Mouse (Mus musculus): ENCODE results near the gene Ccdc126. TPM values are rescaled to one million over a fixed set of nuclear protein-coding genes. Genes with fewer than 3 reads are reported as not detected.

The Ccdc126 gene
- total and polyA plus RNA-seq, 3 experiments, result 2.3 to 6.1 (median 2.8) TPM

DNA sequence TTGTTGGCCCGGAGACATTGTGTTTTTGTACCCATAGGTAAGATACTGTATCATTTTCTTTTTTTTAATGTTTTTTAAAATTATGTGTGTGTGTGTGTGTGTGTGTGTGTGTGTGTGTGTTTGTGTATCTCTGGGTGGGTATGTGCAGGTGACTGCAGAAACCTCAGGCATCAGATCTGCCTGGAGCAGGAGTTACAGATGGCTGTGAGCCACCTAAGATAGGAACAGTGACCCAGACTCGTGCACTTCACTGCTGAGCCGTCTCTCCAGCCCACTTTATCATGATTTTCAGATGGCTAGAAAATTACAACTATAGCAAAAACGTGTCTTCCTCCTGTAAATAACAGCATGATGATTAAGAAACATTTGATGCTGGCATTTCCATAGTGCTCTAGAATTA is 53.6 kb downstream of the Ccdc126 start:
- no peak overlapping the region for H3K4me3 ChIP-seq (replicated peaks in 1 of 3; ENCODE audit: low read depth in 2 of 3, low read length in 2 of 3, poor library complexity in 1 of 3)
- dilution Hi-C loops (cut with MboI; ENCODE audit: extremely low pct_ligation_motif_present, extremely low pct_unique_long_range_greater_than_20kb, low sequenced_read_pairs) (no loop called here), in situ Hi-C loops (cut with MboI; ENCODE audit: low pct_ligation_motif_present, low pct_unique_long_range_greater_than_20kb, low sequenced_read_pairs) (no loop called here)
- no peak overlapping the region for H3K27ac ChIP-seq (ENCODE audit: insufficient read depth, low read depth)
- H3K36me3 ChIP-seq (replicated peaks in 1 of 2; ENCODE audit: control insufficient read depth in 1 of 2, insufficient read depth in 1 of 2, low read length in 1 of 2), result no peaks in the 10 kb centered on the region
- no peak for DNase-seq (ENCODE audit: extremely low read depth)
- no peak overlapping the region for H3K9ac ChIP-seq (ENCODE audit: insufficient read depth, low read depth)
- no peaks in the 10 kb centered on the region for H3K4me1 ChIP-seq (ENCODE audit: control insufficient read depth in 1 of 2, insufficient read depth in 2 of 2)
- H3K4me2 ChIP-seq (ENCODE audit: insufficient read depth, low read depth, poor library complexity, severe bottlenecking), result no peak overlapping the region
- no peak for TF ChIP-seq MAX (IDR thresholded peaks at IDR 0.05; ENCODE audit: low read length)
- TF ChIP-seq MXI1 (IDR thresholded peaks at IDR 0.05; ENCODE audit: low read depth, low read length), result no peak
- TF ChIP-seq NRF1 (IDR thresholded peaks at IDR 0.05; ENCODE audit: low read depth, low read length), result no peak
- TF ChIP-seq CTCF (conservative IDR thresholded peaks at IDR 0.05 in 1 of 2, IDR thresholded peaks at IDR 0.05 in 1 of 2; ENCODE audit: low read depth in 2 of 2, low read length in 2 of 2), result no peak
- TF ChIP-seq KAT2A (IDR thresholded peaks at IDR 0.05; ENCODE audit: insufficient replicate concordance, low read length), result no peak
- TF ChIP-seq HCFC1 (IDR thresholded peaks at IDR 0.05; ENCODE audit: low read depth, low read length), result no peak
- TF ChIP-seq EP300 (IDR thresholded peaks at IDR 0.05; ENCODE audit: low read length), result no peak
- TF ChIP-seq SIN3A (IDR thresholded peaks at IDR 0.05; ENCODE audit: low read length), result no peak
- TF ChIP-seq TCF12 (IDR thresholded peaks at IDR 0.05; ENCODE audit: low read depth, low read length), result no peak
- no peak for TF ChIP-seq UBTF (IDR thresholded peaks at IDR 0.05; ENCODE audit: low read depth, low read length)
- TF ChIP-seq USF2 (conservative IDR thresholded peaks at IDR 0.05; ENCODE audit: low read depth, low read length), result no peak
- TF ChIP-seq CHD2 (IDR thresholded peaks at IDR 0.05; ENCODE audit: low read length), result no peak
- TF ChIP-seq POLR2AphosphoS2 (IDR thresholded peaks at IDR 0.05; ENCODE audit: low read depth, low read length), result no peak
- no peak for TF ChIP-seq RCOR1 (conservative IDR thresholded peaks at IDR 0.05; ENCODE audit: low read depth, low read length)
- H3K27me3 ChIP-seq (replicated peaks), result no peaks in the 10 kb centered on the region
- no peaks in the 10 kb centered on the region for H3K9me3 ChIP-seq (replicated peaks; ENCODE audit: low read length)
- no peaks in the 10 kb centered on the region for H3K79me2 ChIP-seq (replicated peaks; ENCODE audit: control insufficient read depth, extremely low read depth, insufficient read depth, poor library complexity, severe bottlenecking)

- no peak overlapping the region for H3K4me3 ChIP-seq (replicated peaks in 1 of 3; ENCODE audit: low read depth in 2 of 3, low read length in 2 of 3, poor library complexity in 1 of 3)
- dilution Hi-C loops (cut with MboI; ENCODE audit: extremely low pct_ligation_motif_present, extremely low pct_unique_long_range_greater_than_20kb, low sequenced_read_pairs) (no loop called here), in situ Hi-C loops (cut with MboI; ENCODE audit: low pct_ligation_motif_present, low pct_unique_long_range_greater_than_20kb, low sequenced_read_pairs) (no loop called here)
- TF ChIP-seq E2F4 (IDR thresholded peaks at IDR 0.05; ENCODE audit: insufficient replicate concordance, low read depth, low read length), result no peak
- no peak for TF ChIP-seq CHD1 (IDR thresholded peaks at IDR 0.05; ENCODE audit: low read depth, low read length)
- no peak for TF ChIP-seq NELFE (IDR thresholded peaks at IDR 0.05; ENCODE audit: low read depth, low read length)
- H3K27ac ChIP-seq (ENCODE audit: insufficient read depth, low read depth), result no peak overlapping the region
- DNase-seq (ENCODE audit: extremely low read depth), result no peak
- no peaks in the 10 kb centered on the region for H3K9me3 ChIP-seq (replicated peaks; ENCODE audit: low read length)
- H3K9ac ChIP-seq (ENCODE audit: insufficient read depth, low read depth), result no peak overlapping the region
- no peaks in the 10 kb centered on the region for H3K79me2 ChIP-seq (replicated peaks; ENCODE audit: control insufficient read depth, extremely low read depth, insufficient read depth, poor library complexity, severe bottlenecking)
- H3K4me2 ChIP-seq (ENCODE audit: insufficient read depth, low read depth, poor library complexity, severe bottlenecking), result no peak overlapping the region
- H3K4me1 ChIP-seq (ENCODE audit: control insufficient read depth in 1 of 2, insufficient read depth in 2 of 2), result no peaks in the 10 kb centered on the region
- no peaks in the 10 kb centered on the region for H3K27me3 ChIP-seq (replicated peaks)
- no peaks in the 10 kb centered on the region for H3K36me3 ChIP-seq (replicated peaks in 1 of 2; ENCODE audit: control insufficient read depth in 1 of 2, insufficient read depth in 1 of 2, low read length in 1 of 2)
These were observed 54.9 kb downstream of the Ccdc126 start for GRCm38 (mm10) chr6:49373943-49374342.

Measured in CH12.LX (cell line).